Mouse (Mus musculus) lung, postnatal 0 days (tissue): ENCODE measurements around the gene Noc2l.

ENCODE experiments used
- CTCF ChIP-seq: IDR thresholded peaks from 2 replicates; pipeline ENCODE4 v1.5.1; 2016; ENCODE audit warnings: antibody characterized with exemption, mild to moderate bottlenecking
- EP300 ChIP-seq: IDR thresholded peaks from 2 replicates; pipeline ENCODE4 v1.6.1; 2016; ENCODE audit warnings: antibody characterized with exemption, mild to moderate bottlenecking, control low read depth

DNA sequence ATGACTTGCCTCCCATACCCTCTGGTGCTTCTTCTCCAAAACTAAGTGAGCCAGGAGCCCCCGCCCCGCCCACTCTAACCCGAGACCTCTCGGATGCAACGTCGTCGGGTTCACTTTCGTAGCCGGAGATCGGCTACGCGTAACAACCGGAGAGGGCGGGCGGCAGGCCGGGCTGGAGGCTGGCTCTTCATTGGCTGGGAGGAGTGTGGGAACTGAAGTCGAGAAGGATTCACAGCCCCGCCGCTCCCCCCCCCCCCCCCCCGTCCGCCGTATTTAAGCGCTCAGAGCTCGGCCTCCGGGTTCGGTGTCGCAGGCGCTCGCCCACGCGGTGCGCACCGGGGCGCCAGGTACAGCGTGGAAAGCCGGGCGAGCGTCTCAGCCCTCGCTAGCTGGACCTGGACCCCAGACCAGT is 32.8 kb upstream of the Noc2l start, which contains the start of gene AW011738:
- TF ChIP-seq CTCF (no peak), EP300 (no peak)
